Mouse (Mus musculus): Measurements from ENCODE around the gene Icam2. TPM values are rescaled to one million over a fixed set of nuclear protein-coding genes. Genes with fewer than 3 reads are reported as not detected.
A peak's percentile ranks its signal among the peaks of the same experiment; 100 is the strongest.

Icam2 gene
- polyA plus RNA-seq, 1 experiment from 2014 or later, result 12.4 TPM

DNA sequence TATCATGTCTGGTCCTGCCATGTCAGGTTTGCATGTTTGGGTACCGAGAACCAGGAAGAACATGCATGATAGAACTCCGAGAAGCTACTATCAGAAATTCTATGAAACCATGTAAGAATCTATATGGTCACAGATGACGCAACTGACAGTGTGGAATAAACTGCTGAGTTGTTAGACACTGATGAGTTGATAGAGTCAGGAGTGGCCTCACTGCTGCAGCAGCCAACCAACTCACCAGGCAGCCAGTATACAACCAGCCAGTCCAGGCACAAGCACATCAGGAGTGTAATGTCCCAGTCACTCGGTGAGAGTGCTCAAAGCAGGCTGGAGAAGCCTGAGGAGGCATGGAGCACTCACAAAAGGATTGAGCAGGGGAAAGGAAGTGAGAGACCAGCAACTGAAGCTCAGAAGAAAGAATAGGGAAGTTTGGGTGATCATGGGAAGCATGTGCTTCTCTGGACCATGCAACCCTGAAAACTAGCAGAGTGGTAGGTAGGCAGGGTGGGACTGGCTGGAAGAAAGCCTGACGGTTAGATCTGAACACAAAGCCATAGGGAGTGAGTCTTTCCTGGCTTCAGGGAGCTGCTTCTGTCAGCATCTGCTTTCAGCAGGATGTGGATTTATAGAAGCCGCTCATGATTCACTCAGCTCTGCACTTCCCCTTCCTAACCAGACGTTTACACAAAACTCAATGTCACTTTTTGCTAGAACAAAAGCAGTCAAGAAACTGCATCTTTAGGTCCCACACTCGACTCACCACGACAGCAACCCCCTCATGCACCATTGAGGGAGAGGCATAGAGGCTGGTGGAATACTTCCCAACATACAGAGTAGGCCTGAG, 31.6 kb upstream of the Icam2 start:
- DNase-seq (no peak), ATAC-seq (ENCODE audit: low FRiP score, low TSS enrichment) (no peak)
- no peak overlapping the region for H3K27ac ChIP-seq (replicated peaks; ENCODE audit: low read depth, low read length)
- H3K4me1 ChIP-seq (ENCODE audit: control insufficient read depth, insufficient read depth, low read length), result no peaks in the 10 kb centered on the region
- no peaks in the 10 kb centered on the region for H3K9me3 ChIP-seq (ENCODE audit: control insufficient read depth, low read length)
- H3K4me3 ChIP-seq (replicated peaks; ENCODE audit: low read depth, low read length), result no peak overlapping the region
- WGBS, result 82% methylated on average over 9 of the region's 9 CpGs
- H3K4me2 ChIP-seq (ENCODE audit: low read length), result no peak overlapping the region
- peaks cover 7% of the 10 kb centered on the region for H3K36me3 ChIP-seq (ENCODE audit: control insufficient read depth, insufficient read depth, low read length)
- H3K9ac ChIP-seq (replicated peaks; ENCODE audit: low read length), result no peak overlapping the region
- H3K27me3 ChIP-seq (ENCODE audit: control insufficient read depth, insufficient read depth, low read length), result no peaks in the 10 kb centered on the region

DNA sequence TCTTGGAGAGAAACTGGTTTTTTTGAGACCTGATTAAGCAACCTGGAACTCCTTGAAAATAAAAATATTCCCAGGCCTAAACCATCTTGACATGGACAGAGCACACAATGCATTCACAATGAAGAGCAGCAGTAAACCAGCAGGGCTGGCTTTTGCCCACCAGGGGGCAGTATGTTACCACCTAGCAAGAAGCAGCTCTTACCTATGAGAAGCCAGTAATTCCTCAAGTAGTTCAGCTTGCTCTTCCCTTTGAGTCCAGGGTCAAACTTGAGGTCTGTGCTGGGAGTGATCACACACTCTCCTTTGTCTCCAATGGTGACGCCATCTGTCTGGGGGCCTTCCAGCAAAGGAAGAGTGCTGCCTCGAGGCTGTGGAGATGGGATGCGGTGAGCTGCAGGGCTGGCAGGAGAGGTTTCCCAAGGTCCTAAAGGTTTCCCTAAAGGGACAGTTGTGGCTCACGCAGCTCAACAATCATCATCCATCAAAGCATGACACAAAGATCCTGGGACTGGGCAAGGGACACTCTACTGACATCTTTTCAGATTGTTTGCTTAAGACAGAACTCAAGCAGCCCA, 30.8 kb upstream of the Icam2 start:
- no peaks in the 10 kb centered on the region for H3K27me3 ChIP-seq (ENCODE audit: control insufficient read depth, insufficient read depth, low read length)

DNA sequence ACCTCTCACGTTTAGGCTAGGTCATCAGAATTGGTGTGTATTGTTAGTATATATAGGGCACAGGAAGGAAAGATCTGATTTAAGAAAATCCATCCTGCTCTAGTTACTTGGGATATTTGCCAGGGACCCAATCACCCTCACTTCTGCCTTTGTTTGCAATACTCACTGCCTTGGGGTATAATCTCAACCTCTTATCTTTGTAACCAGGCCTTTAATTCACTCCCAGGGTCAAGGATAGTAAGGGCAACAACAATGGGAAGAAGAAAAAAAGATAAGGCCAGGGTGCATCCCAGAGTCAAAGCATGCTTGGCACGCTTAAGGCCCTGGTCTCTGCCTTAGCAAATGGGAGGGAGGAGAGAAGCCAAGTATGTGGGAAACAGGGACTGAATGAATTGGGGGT, 30.0 kb upstream of the Icam2 start:
- 87% methylated on average over 2 of the region's 2 CpGs for WGBS
- H3K9me3 ChIP-seq (ENCODE audit: control insufficient read depth, low read length), result no peaks in the 10 kb centered on the region
- ATAC-seq (ENCODE audit: low FRiP score, low TSS enrichment), result no peak

More for the DNA sequence above, 30.8 kb upstream of the Icam2 start:
- Histone ChIP-seq H3K27ac (replicated peaks; ENCODE audit: low read depth, low read length) (no peak overlapping the region), H3K4me1 (ENCODE audit: control insufficient read depth, insufficient read depth, low read length) (no peaks in the 10 kb centered on the region), H3K9me3 (ENCODE audit: control insufficient read depth, low read length) (no peaks in the 10 kb centered on the region), H3K9ac (replicated peaks; ENCODE audit: low read length) (no peak overlapping the region), H3K4me3 (replicated peaks; ENCODE audit: low read depth, low read length) (no peak overlapping the region), H3K36me3 (ENCODE audit: control insufficient read depth, insufficient read depth, low read length) (peaks cover 11% of the 10 kb centered on the region), H3K4me2 (ENCODE audit: low read length) (no peak overlapping the region)
- 46% methylated on average over 4 of the region's 4 CpGs for WGBS
- ATAC-seq (ENCODE audit: low FRiP score, low TSS enrichment) (no peak), DNase-seq (peak; percentile 94)

DNA sequence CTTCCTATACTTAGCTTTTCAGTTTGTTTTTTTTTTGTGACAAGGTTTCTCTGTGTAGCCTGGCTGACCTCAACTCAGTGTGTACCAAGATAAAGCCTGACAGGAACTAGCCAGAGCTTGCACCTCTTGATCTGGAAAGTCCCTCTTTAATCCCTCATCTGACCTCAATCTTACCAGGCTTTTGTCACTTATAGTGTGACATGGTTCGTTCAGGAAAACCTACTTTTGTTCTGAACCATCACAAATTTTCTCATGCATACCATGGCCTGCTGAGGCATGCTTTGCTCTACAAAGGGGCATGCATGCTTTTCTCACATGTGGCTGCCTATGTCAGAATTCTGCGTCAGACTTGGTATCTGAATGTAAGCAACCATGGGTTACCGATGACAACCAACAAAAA, 28.5 kb upstream of the Icam2 start:
- H3K27me3 ChIP-seq (ENCODE audit: control insufficient read depth, insufficient read depth, low read length), result no peaks in the 10 kb centered on the region
- DNase-seq (no peak), ATAC-seq (ENCODE audit: low FRiP score, low TSS enrichment) (no peak)
- no peak overlapping the region for H3K4me3 ChIP-seq (replicated peaks; ENCODE audit: low read depth, low read length)
- H3K27ac ChIP-seq (replicated peaks; ENCODE audit: low read depth, low read length), result no peak overlapping the region
- H3K36me3 ChIP-seq (ENCODE audit: control insufficient read depth, insufficient read depth, low read length), result peaks cover 19% of the 10 kb centered on the region; the same call in 1 of the 2 replicates
- H3K9me3 ChIP-seq (ENCODE audit: control insufficient read depth, low read length), result no peaks in the 10 kb centered on the region
- H3K4me1 ChIP-seq (ENCODE audit: control insufficient read depth, insufficient read depth, low read length), result no peaks in the 10 kb centered on the region
- H3K9ac ChIP-seq (replicated peaks; ENCODE audit: low read length), result no peak overlapping the region
- no peak overlapping the region for H3K4me2 ChIP-seq (ENCODE audit: low read length)
- 57% methylated on average over 3 of the region's 3 CpGs for WGBS

More for the DNA sequence above, 30.0 kb upstream of the Icam2 start:
- no peak overlapping the region for H3K27ac ChIP-seq (replicated peaks; ENCODE audit: low read depth, low read length)
- peaks cover 15% of the 10 kb centered on the region for H3K36me3 ChIP-seq (ENCODE audit: control insufficient read depth, insufficient read depth, low read length)
- H3K4me3 ChIP-seq (replicated peaks; ENCODE audit: low read depth, low read length), result no peak overlapping the region
- no peak for DNase-seq
- no peak overlapping the region for H3K9ac ChIP-seq (replicated peaks; ENCODE audit: low read length)
- H3K4me2 ChIP-seq (ENCODE audit: low read length), result no peak overlapping the region
- no peaks in the 10 kb centered on the region for H3K27me3 ChIP-seq (ENCODE audit: control insufficient read depth, insufficient read depth, low read length)
- H3K4me1 ChIP-seq (ENCODE audit: control insufficient read depth, insufficient read depth, low read length), result no peaks in the 10 kb centered on the region

DNA sequence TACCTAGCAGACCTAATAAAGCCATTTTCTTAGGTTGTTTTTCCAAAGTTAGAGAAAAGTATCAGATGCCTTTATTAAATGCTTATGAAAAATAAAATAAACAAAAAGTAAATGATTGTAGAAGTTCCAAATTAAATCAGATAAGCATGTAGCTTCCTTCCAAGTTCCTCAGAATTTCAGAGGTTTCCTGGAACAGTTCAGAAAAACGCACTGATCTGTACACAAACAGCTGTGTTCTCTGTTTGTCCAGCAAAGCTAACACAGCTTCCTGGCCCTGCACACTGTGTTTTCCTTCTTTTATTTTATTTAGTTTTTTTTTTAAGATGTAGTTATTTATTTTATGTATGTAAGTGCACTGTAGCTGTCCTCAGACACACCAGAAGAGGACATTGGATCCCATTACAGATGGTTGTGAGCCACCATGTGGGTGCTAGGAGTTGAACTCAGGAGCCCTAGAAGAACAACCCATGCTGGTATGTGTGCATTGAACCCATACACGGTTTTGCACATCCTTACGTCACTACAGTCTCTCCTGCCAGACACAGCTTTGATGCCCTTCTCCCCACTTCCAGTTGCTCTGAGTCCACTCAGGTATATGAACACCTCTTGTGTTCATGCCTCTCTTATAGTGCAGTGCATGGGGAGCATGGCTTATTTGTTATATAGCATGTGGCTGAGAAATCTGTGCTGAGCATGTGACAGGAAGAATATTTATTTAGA, 24.9 kb upstream of the Icam2 start:
- Histone ChIP-seq H3K27ac (replicated peaks; ENCODE audit: low read depth, low read length) (no peak overlapping the region), H3K9me3 (ENCODE audit: control insufficient read depth, low read length) (no peaks in the 10 kb centered on the region), H3K9ac (replicated peaks; ENCODE audit: low read length) (no peak overlapping the region), H3K4me1 (ENCODE audit: control insufficient read depth, insufficient read depth, low read length) (no peaks in the 10 kb centered on the region), H3K27me3 (ENCODE audit: control insufficient read depth, insufficient read depth, low read length) (no peaks in the 10 kb centered on the region), H3K4me3 (replicated peaks; ENCODE audit: low read depth, low read length) (no peak overlapping the region), H3K4me2 (ENCODE audit: low read length) (no peak overlapping the region), H3K36me3 (ENCODE audit: control insufficient read depth, insufficient read depth, low read length) (peaks cover 31% of the 10 kb centered on the region)
- WGBS, result 93% methylated on average over 3 of the region's 3 CpGs
- no peak for ATAC-seq (ENCODE audit: low FRiP score, low TSS enrichment)
- no peak for DNase-seq

DNA sequence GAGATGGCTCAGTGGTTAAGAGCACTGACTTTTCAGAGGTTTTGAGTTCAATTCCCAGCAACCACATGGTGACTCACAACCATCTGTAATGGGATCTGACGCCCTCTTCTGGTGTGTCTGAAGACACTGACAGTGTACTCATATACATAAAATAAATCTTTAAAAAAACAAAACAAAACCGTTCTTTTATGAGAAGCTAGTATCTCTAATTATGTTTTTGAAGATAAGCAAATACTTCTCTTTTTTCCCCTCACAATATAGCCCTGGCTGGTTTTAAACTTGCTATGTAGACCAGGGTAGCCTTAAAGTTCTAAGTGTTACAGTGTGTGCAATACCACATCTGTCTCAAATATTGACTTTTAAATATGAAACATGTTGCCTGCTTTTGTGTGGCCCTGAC, 23.3 kb upstream of the Icam2 start:
- no peak overlapping the region for H3K4me2 ChIP-seq (ENCODE audit: low read length)
- H3K4me3 ChIP-seq (replicated peaks; ENCODE audit: low read depth, low read length), result no peak overlapping the region
- ATAC-seq (ENCODE audit: low FRiP score, low TSS enrichment) (no peak), DNase-seq (no peak)
- no peaks in the 10 kb centered on the region for H3K9me3 ChIP-seq (ENCODE audit: control insufficient read depth, low read length)
- peaks cover 42% of the 10 kb centered on the region for H3K36me3 ChIP-seq (ENCODE audit: control insufficient read depth, insufficient read depth, low read length)
- 85% methylated on average over 2 of the region's 2 CpGs for WGBS
- no peak overlapping the region for H3K9ac ChIP-seq (replicated peaks; ENCODE audit: low read length)
- no peaks in the 10 kb centered on the region for H3K4me1 ChIP-seq (ENCODE audit: control insufficient read depth, insufficient read depth, low read length)
- no peak overlapping the region for H3K27ac ChIP-seq (replicated peaks; ENCODE audit: low read depth, low read length)
- H3K27me3 ChIP-seq (ENCODE audit: control insufficient read depth, insufficient read depth, low read length), result no peaks in the 10 kb centered on the region

DNA sequence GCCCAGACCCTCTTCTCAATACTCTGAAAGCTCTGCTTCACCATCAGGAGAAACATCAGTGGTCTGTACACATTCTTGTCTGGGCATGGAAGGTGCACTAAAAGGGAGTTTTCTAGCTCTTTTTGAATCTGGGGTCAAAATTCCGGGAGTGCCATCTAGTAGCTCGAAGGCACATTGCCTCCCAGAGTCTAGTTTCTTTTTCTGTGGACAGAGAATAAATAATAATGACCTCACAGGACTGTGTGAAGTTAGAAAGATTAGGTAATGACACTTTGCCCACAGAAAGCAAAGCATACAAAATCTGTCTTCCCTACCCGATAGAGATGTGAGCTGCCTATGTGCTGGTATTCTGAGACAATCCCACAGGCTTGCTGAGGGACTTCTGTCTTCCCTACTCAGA, 22.6 kb upstream of the Icam2 start:
- Histone ChIP-seq H3K4me3 (replicated peaks; ENCODE audit: low read depth, low read length) (no peak overlapping the region), H3K36me3 (ENCODE audit: control insufficient read depth, insufficient read depth, low read length) (peaks cover 49% of the 10 kb centered on the region), H3K4me2 (ENCODE audit: low read length) (no peak overlapping the region), H3K9ac (replicated peaks; ENCODE audit: low read length) (no peak overlapping the region), H3K27ac (replicated peaks; ENCODE audit: low read depth, low read length) (no peak overlapping the region), H3K4me1 (ENCODE audit: control insufficient read depth, insufficient read depth, low read length) (no peaks in the 10 kb centered on the region), H3K27me3 (ENCODE audit: control insufficient read depth, insufficient read depth, low read length) (no peaks in the 10 kb centered on the region), H3K9me3 (ENCODE audit: control insufficient read depth, low read length) (no peaks in the 10 kb centered on the region)
- ATAC-seq (ENCODE audit: low FRiP score, low TSS enrichment), result no peak
- DNase-seq, result no peak
- 89% methylated on average over 3 of the region's 3 CpGs for WGBS

DNA sequence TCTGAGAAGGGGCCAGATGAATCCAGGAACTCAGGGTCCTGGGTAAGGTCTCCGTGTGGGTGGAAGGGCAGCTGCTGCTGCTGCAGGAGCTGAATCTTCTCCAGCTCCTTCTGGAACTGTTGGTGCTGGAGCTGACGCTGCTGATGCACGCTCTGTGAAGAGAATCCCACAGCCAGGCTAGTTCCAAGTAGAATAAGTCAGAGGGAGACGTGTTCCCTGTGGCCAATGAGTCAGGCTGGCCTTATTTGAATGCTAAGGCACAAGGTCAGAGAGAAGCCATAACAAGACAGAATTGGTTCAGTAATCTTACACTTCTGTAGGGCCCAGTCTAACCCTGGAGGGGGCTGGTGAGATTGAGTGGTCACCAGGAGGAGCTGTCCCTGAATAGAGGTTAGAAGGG, 22.1 kb upstream of the Icam2 start:
- Histone ChIP-seq H3K27me3 (ENCODE audit: control insufficient read depth, insufficient read depth, low read length) (no peaks in the 10 kb centered on the region), H3K4me3 (replicated peaks; ENCODE audit: low read depth, low read length) (no peak overlapping the region), H3K4me2 (ENCODE audit: low read length) (no peak overlapping the region), H3K36me3 (ENCODE audit: control insufficient read depth, insufficient read depth, low read length) (peaks cover 52% of the 10 kb centered on the region), H3K27ac (replicated peaks; ENCODE audit: low read depth, low read length) (no peak overlapping the region), H3K9ac (replicated peaks; ENCODE audit: low read length) (no peak overlapping the region), H3K4me1 (ENCODE audit: control insufficient read depth, insufficient read depth, low read length) (no peaks in the 10 kb centered on the region), H3K9me3 (ENCODE audit: control insufficient read depth, low read length) (no peaks in the 10 kb centered on the region)
- 74% methylated on average over 4 of the region's 4 CpGs for WGBS
- DNase-seq (no peak), ATAC-seq (ENCODE audit: low FRiP score, low TSS enrichment) (no peak)

Measured in midbrain, embryonic 14.5 days (tissue).